Mouse (Mus musculus) large intestine, adult 2 months (tissue): ENCODE results near the gene Rnase10. TPM values are rescaled to one million over a fixed set of nuclear protein-coding genes. Genes with fewer than 3 reads are reported as not detected.
"Not testable (repeated sequence)": the region's sequence is repeated elsewhere in the genome, so short reads cannot be mapped to it uniquely, and the experiment has no call there.

ENCODE experiments used
- DNase-seq: peaks from one replicate; pipeline ENCODE4 v3.0.0-alpha.2; 2012; ENCODE audit warnings: low read depth, low spot score
- WGBS: fragments of 180-500 bp; shearing (Covaris S2); methylation state at CpG from one replicate; pipeline ENCODE4 v1.1.7; 2018; 5-methylcytosine and 5-hydroxymethylcytosine counted together
- polyA plus RNA-seq: library from polyadenylated mRNA; depleted of rRNA; stranded (reverse); fragments of >200 nt; gene quantifications from 2 replicates; pipeline ENCODE4 v1.2.3, GENCODE M21; 2012; rRNA removed

Rnase10 gene
- polyA plus RNA-seq: 0.11 and 0.23 TPM in 2 replicates

DNA sequence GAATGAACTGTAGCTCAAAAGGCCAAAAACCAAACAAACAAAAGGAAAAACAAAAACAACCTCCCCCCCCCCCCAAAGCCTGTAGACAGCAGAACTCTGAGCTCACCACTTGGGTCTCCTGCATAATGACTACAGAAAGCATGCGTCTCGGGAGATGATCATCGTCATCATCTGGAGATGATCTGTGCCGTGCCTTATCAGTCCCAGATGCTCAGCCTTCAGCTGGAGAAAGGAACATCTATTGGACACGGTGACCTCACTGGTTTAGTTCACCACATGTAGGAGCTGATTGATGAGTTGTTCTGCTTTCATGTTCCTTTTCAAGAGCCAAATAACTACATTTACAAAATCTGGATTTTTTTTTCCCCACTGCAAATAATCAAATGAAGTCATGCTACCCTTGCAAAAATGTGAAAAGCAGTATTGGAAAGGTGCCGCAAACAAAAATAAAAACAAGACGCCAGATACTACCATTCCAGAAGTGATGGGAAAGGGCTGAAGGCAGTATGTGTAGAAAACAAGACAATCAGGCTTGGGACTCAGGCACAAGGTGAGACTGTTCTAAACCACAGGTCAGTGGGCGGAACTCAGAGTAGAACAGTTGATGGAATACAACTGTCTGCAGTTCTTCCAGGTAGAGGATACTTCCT is at the start of gene Rnase10:
Gene Rnase10 (plus strand): TSS at position 600 of the 650 bp plus-strand sequence.
- 89% methylated on average over 8 of the region's 8 CpGs for WGBS
- DNase-seq: no peak

GRCm38 (mm10) chr14:50958289-50958995 is 49.1 kb upstream of the Rnase10 start:
- 86% methylated on average over 5 of the region's 5 CpGs for WGBS
- DNase-seq: not testable (repeated sequence)

GRCm38 (mm10) chr14:50968216-50968980 is 39.2 kb upstream of the Rnase10 start:
- WGBS: 77% methylated on average over 5 of the region's 5 CpGs
- DNase-seq: no peak

DNA sequence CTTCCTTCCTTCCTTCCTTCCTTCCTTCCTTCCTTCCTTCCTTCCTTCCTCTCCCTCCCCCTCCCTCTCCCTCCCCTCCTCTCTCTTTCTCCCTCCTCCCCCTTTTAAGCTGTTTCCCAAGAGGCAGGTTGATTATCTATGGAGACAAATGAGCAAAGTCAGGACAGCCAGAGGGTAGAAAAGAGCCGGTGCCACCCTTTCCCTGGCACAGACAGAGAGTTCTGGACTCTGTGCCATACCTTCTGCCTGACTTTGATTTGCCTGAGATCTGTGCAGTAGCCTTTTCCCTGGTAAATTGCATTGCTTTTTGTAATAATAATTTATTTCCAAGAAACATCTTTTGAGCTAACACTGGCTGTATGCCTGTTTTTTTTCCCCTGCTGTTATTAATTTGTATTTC is 38.5 kb upstream of the Rnase10 start:
- 17% methylated on average over 1 of the region's 1 CpGs for WGBS
- DNase-seq: no peak

- no peak for DNase-seq
- WGBS: 60% methylated on average over 12 of the region's 12 CpGs
Observed at GRCm38 (mm10) chr14:50969558-50970544, 37.7 kb upstream of the Rnase10 start.

GRCm38 (mm10) chr14:50970822-50971221 is 36.7 kb upstream of the Rnase10 start:
- DNase-seq: no peak
- WGBS: 38% methylated on average over 1 of the region's 1 CpGs

DNA sequence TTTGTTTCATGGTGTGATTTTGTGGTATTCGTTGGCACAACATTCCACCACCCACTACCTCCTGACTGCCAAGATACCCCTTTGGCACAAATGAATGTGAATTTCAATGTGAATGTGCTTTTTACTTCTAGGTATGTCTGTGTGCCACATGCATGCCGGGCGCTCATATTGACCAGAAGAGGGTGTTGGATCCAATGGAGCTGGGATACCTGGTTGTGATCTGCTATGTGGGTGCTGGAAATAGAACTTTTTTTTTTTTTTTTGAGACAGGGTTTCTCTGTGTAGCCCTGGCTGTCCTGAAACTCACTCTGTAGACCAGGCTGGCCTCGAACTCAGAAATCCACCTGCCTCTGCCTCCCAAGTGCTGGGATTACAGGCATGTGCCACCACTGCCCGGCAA is 34.5 kb upstream of the Rnase10 start:
- not testable (repeated sequence) for DNase-seq
- 92% methylated on average over 5 of the region's 5 CpGs for WGBS

- no peak for DNase-seq
- 35% methylated on average over 4 of the region's 4 CpGs for WGBS
Observed at GRCm38 (mm10) chr14:50973700-50974099, 33.9 kb upstream of the Rnase10 start.

DNA sequence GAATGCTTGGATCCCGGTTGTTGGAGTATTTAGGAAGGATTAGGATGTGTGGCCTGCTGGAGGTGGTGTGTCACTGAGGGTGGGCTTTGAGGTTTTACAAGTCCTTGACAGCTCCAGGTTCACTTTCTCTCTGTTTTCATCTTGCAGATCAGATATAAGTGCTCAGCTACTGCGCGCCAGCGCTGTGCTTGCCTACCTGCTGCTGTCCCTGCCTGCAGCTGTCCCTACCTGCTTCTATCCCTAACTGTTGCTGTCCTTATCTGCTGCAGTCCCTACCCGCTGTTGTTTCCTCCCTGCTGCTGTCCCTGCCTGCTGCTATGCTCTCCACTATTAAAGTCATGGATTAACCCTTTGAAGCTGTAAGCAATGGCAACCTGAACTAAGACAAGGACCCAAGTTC is 32.5 kb upstream of the Rnase10 start:
- no peak for DNase-seq
- WGBS: 78% methylated on average over 5 of the region's 5 CpGs

DNA sequence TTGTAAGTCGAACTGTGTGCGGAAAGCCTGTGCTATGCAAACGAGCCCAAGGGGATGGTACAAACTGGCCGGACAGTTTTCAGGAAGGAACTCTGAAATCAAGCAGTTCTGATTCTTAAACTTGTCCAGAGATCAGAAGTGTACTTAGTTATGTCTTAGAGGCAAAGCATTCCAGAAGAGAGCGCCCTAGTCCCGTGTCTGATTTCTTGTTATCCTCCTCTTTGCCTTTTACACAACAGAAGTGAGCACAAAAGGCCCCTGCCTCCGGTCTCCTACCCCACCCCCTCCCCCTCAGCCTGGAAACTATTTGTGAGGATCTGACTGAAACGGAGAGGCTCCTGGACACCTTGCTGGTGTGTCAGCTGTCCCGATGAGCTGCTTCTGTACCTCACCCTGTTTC is 30.9 kb upstream of the Rnase10 start:
- WGBS: 29% methylated on average over 9 of the region's 9 CpGs
- no peak for DNase-seq

GRCm38 (mm10) chr14:50978451-50978850 is 29.1 kb upstream of the Rnase10 start:
- WGBS: 95% methylated on average over 6 of the region's 6 CpGs

DNA sequence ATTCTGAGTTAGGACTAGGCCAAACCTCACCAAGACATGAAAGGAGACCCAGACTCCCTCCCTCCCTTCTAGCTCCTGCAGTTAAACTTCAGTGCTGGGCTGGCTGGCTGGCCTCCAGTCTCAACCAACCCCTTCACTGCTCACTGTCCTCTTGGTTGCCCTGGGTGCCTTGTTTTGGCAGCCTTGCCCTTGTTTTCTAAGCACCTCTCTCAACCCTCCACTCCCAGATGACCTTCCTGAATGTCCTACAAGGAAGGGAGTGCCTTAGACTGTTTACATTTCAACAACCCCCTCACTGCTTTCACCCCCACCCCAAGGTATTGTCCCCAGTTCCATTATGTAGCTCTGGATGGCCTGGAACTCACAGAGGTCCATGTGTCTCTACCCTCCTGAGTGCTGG is 27.9 kb upstream of the Rnase10 start:
- DNase-seq: no peak

More at GRCm38 (mm10) chr14:50978451-50978850, 29.1 kb upstream of the Rnase10 start:
- DNase-seq: not testable (repeated sequence)

GRCm38 (mm10) chr14:50981207-50981606 is 26.3 kb upstream of the Rnase10 start:
- no peak for DNase-seq
- WGBS: 27% methylated on average over 2 of the region's 2 CpGs

DNA sequence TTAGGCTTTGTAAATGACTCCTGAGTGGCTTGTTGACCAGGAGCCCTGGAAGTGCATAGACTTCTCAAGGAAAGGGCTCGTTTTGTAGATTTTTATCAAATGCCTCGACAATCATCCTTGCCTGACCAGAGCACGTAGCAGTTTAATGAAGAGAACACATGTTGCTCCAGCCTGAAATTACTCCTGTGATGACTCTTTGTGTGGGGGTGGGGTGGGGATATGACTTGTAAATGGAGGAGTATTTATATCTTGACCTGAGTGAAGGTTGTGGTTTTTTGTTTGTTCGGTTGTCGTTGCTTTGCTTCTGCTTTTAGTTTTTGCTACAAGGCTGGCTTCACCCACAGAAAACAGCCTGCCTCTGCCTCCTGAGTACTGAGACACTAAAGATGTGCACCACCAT is 25.7 kb upstream of the Rnase10 start:
- 63% methylated on average over 5 of the region's 5 CpGs for WGBS
- DNase-seq: no peak

- no peak for DNase-seq
- 81% methylated on average over 2 of the region's 2 CpGs for WGBS
Observed at GRCm38 (mm10) chr14:50987668-50988067, 19.9 kb upstream of the Rnase10 start.

- no peak for DNase-seq
Observed at GRCm38 (mm10) chr14:50991037-50991436, 16.5 kb upstream of the Rnase10 start.

DNA sequence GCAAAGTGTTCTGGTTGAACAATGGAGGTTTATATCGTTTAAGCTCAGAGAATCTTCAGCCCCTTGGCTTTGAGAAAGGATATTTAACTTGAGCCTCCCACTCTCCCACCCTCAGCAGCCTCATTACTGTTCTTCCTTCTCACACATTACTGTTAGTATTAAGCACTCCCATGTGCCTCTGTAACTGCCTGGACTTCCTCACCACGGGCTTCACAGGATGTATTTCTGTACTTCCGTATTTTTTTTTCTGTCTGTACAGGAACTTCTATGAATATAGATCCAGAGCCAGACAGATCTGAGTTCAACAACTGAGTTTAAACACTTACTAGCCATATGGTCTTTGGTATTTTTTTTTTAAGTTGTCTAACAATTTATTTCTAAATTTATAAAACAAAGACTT is 10.5 kb upstream of the Rnase10 start:
- 63% methylated on average over 3 of the region's 3 CpGs for WGBS
- no peak for DNase-seq

More at GRCm38 (mm10) chr14:50991037-50991436, 16.5 kb upstream of the Rnase10 start:
- 50% methylated on average over 3 of the region's 3 CpGs for WGBS

DNA sequence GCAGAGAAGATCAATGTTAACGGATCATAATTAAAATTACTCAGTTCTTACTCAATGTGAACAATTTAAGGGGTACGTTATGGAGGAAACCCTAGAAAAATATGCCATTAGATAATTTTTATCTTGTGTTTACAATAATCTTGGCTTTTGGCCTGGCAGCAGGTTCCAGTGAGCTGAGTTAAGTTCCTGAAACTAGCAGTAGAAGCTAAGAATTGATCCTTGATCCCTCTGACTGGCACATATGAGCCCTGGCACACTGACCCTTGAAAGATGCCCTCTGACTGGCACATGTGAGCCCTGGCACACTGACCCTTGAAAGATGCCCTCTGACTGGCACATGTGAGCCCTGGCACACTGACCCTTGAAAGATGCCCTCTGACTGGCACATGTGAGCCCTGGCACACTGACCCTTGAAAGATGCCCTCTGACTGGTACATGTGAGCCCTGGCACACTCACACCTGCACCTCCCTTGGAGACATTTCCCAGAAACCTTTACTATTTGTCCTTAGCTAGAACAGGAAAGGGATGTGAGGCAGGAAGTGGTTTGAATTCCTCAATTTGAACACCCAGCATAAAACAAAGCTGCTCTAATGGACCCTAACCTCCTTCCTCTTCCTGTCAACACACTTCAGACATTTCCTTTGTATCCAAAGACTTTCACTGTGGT is 9.4 kb upstream of the Rnase10 start:
- WGBS: 67% methylated on average over 2 of the region's 2 CpGs
- no peak for DNase-seq
